In genomic region chr10:5804691-5805156, GRCm38 (mm10) we compare ENCODE assay signal across 8 mouse cellular contexts. TPM values are rescaled to one million over a fixed set of nuclear protein-coding genes. Genes with fewer than 3 reads are reported as not detected.
DNase-seq lines count a peak whose midpoint lies in the region; ATAC-seq and TF ChIP-seq lines count a peak whose summit lies in the region.

No protein-coding gene starts in this region.

- TF ChIP-seq CTCF in bone marrow, adult 2 months (IDR thresholded peaks at IDR 0.05; ENCODE audit: control insufficient read depth, insufficient read depth, low read length): no peak

- H3K4me1 ChIP-seq in bone marrow, adult 2 months (ENCODE audit: control insufficient read depth, insufficient read depth, low read length): no peaks in the 10 kb centered on the region; the same call in 1 of the 2 replicates
- peaks cover 38% of the 10 kb centered on the region for H3K4me1 ChIP-seq in forebrain, embryonic 12.5 days
- peaks cover 11% of the 10 kb centered on the region for H3K4me1 ChIP-seq in limb, embryonic 14.5 days (ENCODE audit: control insufficient read depth, insufficient read depth, low read length)

- peak; percentile 21 for DNase-seq in layer of hippocampus, adult 11-12 months (ENCODE audit: low spot score)
- DNase-seq in layer of hippocampus, postnatal 14 days (ENCODE audit: low spot score in 2 of 2): no peak
- peak; percentile 7 for DNase-seq in limb, embryonic 14.5 days (ENCODE audit: low spot score)
- DNase-seq in retina, embryonic 14.5 days (ENCODE audit: low spot score): peak; percentile 38
- DNase-seq in right cerebral cortex, postnatal 36 days (ENCODE audit: low spot score in 2 of 2): no peak
- no peak for DNase-seq in layer of hippocampus, adult 9-10 months (ENCODE audit: low spot score)

- under 1% methylated on average over 24 of the region's 24 CpGs for WGBS in bone marrow, adult 2 months
- under 1% methylated on average over 24 of the region's 24 CpGs for WGBS in forebrain, embryonic 12.5 days
- 0% methylated on average over 23 of the region's 24 CpGs for WGBS in limb, embryonic 14.5 days

- H3K27me3 ChIP-seq in forebrain, embryonic 12.5 days: no peaks in the 10 kb centered on the region
- H3K27me3 ChIP-seq in limb, embryonic 14.5 days (ENCODE audit: control insufficient read depth, insufficient read depth, low read length): no peaks in the 10 kb centered on the region

- H3K9me3 ChIP-seq in forebrain, embryonic 12.5 days: no peaks in the 10 kb centered on the region
- no peaks in the 10 kb centered on the region for H3K9me3 ChIP-seq in limb, embryonic 14.5 days (ENCODE audit: control insufficient read depth, low read length)

- peak overlapping the region; percentile 87 for H3K4me2 ChIP-seq in forebrain, embryonic 12.5 days
- H3K4me2 ChIP-seq in limb, embryonic 14.5 days (replicated peaks; ENCODE audit: low read depth, low read length, severe bottlenecking): peak overlapping the region; percentile 94

- H3K4me3 ChIP-seq in bone marrow, adult 2 months (replicated peaks; ENCODE audit: control insufficient read depth, low read depth, low read length): peak overlapping the region; percentile 96
- H3K4me3 ChIP-seq in forebrain, embryonic 12.5 days (replicated peaks): peak overlapping the region; percentile 80
- H3K4me3 ChIP-seq in limb, embryonic 14.5 days (replicated peaks; ENCODE audit: low read length): peak overlapping the region; percentile 75

- H3K9ac ChIP-seq in forebrain, embryonic 12.5 days: peak overlapping the region; percentile 78
- H3K9ac ChIP-seq in limb, embryonic 14.5 days (ENCODE audit: low read depth, low read length, severe bottlenecking): peak overlapping the region; percentile 72

- peak; percentile 43 for ATAC-seq in forebrain, embryonic 12.5 days (ENCODE audit: low FRiP score)
- no peak for ATAC-seq in limb, embryonic 14.5 days (ENCODE audit: low FRiP score, low read depth)

- peak overlapping the region; percentile 88 for H3K27ac ChIP-seq in bone marrow, adult 2 months (ENCODE audit: control insufficient read depth, insufficient read depth, low read depth, low read length, poor library complexity)
- H3K27ac ChIP-seq in forebrain, embryonic 12.5 days: peak overlapping the region; percentile 89
- peak overlapping the region; percentile 62 for H3K27ac ChIP-seq in limb, embryonic 14.5 days (replicated peaks; ENCODE audit: low read depth, low read length)

- TF ChIP-seq POLR2A in bone marrow, adult 2 months (IDR thresholded peaks at IDR 0.05; ENCODE audit: borderline replicate concordance, control insufficient read depth, low read depth, low read length): no peak
- no peak for TF ChIP-seq POLR2A in limb, embryonic 14.5 days (IDR thresholded peaks at IDR 0.05; ENCODE audit: borderline replicate concordance, extremely low read depth, insufficient read depth, insufficient read length)

- H3K36me3 ChIP-seq in forebrain, embryonic 12.5 days (replicated peaks): peaks cover 26% of the 10 kb centered on the region
- H3K36me3 ChIP-seq in limb, embryonic 14.5 days (ENCODE audit: control insufficient read depth, insufficient read depth, low read length): peaks cover 31% of the 10 kb centered on the region

RNA-seq across cellular contexts. Expression of gene Fbxo5, which starts 0.7 kb away (rescaled TPM):
- 1 to 10 TPM; 1.4 to 1.7 TPM for total RNA-seq in layer of hippocampus, postnatal 14 days (2021)
- polyA plus RNA-seq in bone marrow, adult 2 months (2011; ENCODE audit: insufficient read depth, insufficient read length, low replicate concordance, missing spikeins): 48.1 and 54.1 TPM in 2 replicates
- 82.4 and 93.9 TPM in 2 replicates for polyA plus RNA-seq in forebrain, embryonic 12.5 days (2016; fragmentation: Nextera tagmentation; extraction: Ambion mirVana)
- 30.4 and 43.5 TPM in 2 replicates for polyA plus RNA-seq in limb, embryonic 14.5 days (2012; rRNA removed)
- polyA plus RNA-seq in limb, embryonic 14.5 days (2014; fragmentation: Nextera tagmentation; extraction: Ambion mirVana): 52.7 and 58.3 TPM in 2 replicates

RNA-seq across cellular contexts. Expression of gene Mtrf1l, which starts 19.0 kb away (rescaled TPM):
- total RNA-seq in layer of hippocampus, postnatal 14 days (2021): 1 to 10 TPM; 8.7 to 9.8 TPM
- 12.1 and 27.6 TPM in 2 replicates for polyA plus RNA-seq in bone marrow, adult 2 months (2011; ENCODE audit: insufficient read depth, insufficient read length, low replicate concordance, missing spikeins)
- polyA plus RNA-seq in forebrain, embryonic 12.5 days (2016; fragmentation: Nextera tagmentation; extraction: Ambion mirVana): 11.5 and 13.0 TPM in 2 replicates
- 5.1 and 10.0 TPM in 2 replicates for polyA plus RNA-seq in limb, embryonic 14.5 days (2012; rRNA removed)
- 17.3 and 17.7 TPM in 2 replicates for polyA plus RNA-seq in limb, embryonic 14.5 days (2014; fragmentation: Nextera tagmentation; extraction: Ambion mirVana)

Comparison
In these comparisons a context has a peak if more than half of its experiments do, and no peak if none do; other contexts are left out.
1. DNase-seq: peak in layer of hippocampus, adult 11-12 months (single experiment), limb, embryonic 14.5 days (single experiment) and retina, embryonic 14.5 days (single experiment); none in layer of hippocampus, postnatal 14 days (0 of 2), right cerebral cortex, postnatal 36 days (0 of 2) and layer of hippocampus, adult 9-10 months (single experiment).
2. Peak in every context shown above with its lines, with median percentiles within 50 percentile points of each other: H3K27ac ChIP-seq and H3K4me3 ChIP-seq.